Comparison of ENCODE assay signal across 27 mouse cellular contexts in genomic region chr8:57480606-57481005, GRCm38 (mm10). TPM values are rescaled to one million over a fixed set of nuclear protein-coding genes. Genes with fewer than 3 reads are reported as not detected.
"Had no signal": no experiment of that assay in that cellular context is flagged by ENCODE, and none has a peak within 500 bp of the region (broad histone marks: within the 10 kb centered on the region; RNA-seq: fewer than 3 reads in every experiment).

No protein-coding gene starts in this region.

- H3K4me1 ChIP-seq: intestine, embryonic 15.5 days had no signal

- H3K27ac ChIP-seq: gastrocnemius, adult 2 months; heart, embryonic 10.5 days; hindbrain, embryonic 10.5 days; hindbrain, embryonic 12.5 days; hindbrain, embryonic 14.5 days; intestine, embryonic 15.5 days; layer of hippocampus, adult 2 months; left cerebral cortex, adult 2 months; limb, embryonic 13.5 days; limb, embryonic 15.5 days; liver, embryonic 12.5 days had no signal

- H3K9ac ChIP-seq: heart, embryonic 12.5 days; hindbrain, embryonic 12.5 days; hindbrain, embryonic 14.5 days; intestine, embryonic 15.5 days; limb, embryonic 13.5 days; limb, embryonic 15.5 days; liver, embryonic 12.5 days had no signal

- H3K27me3 ChIP-seq: heart, embryonic 12.5 days; hindbrain, embryonic 12.5 days; intestine, embryonic 15.5 days; limb, embryonic 13.5 days; limb, embryonic 15.5 days; liver, embryonic 12.5 days had no signal

- DNase-seq: gastrocnemius, adult 2 months; gastrocnemius, postnatal 10 days; gastrocnemius, postnatal 25 days; heart, adult 18-20 months; heart, postnatal 10 days; heart, postnatal 4 days; kidney, adult 18-20 months; kidney, adult 8-10 months; kidney, postnatal 10 days; kidney, postnatal 25 days; kidney, postnatal 4 days; left cerebral cortex, postnatal 4 days had no signal

- H3K4me3 ChIP-seq: gastrocnemius, adult 2 months; heart, embryonic 10.5 days; heart, embryonic 12.5 days; hindbrain, embryonic 10.5 days; hindbrain, embryonic 12.5 days; intestine, embryonic 15.5 days; layer of hippocampus, adult 2 months; left cerebral cortex, adult 2 months; limb, embryonic 13.5 days; limb, embryonic 15.5 days; liver, embryonic 12.5 days had no signal

- H3K9me3 ChIP-seq: heart, embryonic 10.5 days; heart, embryonic 12.5 days; hindbrain, embryonic 10.5 days; hindbrain, embryonic 12.5 days; intestine, embryonic 15.5 days; limb, embryonic 13.5 days; limb, embryonic 15.5 days; liver, embryonic 12.5 days had no signal

RNA-seq across cellular contexts. Expression of gene Scrg1, which starts 24.9 kb away (rescaled TPM):
- polyA plus RNA-seq: inflammation-experienced regulatory T-cells, adult 6 months; kidney, embryonic 14.5 days; kidney, embryonic 16.5 days; liver, adult 2 months had no signal
